Mouse (Mus musculus): Measurements from ENCODE around the gene Pimreg. TPM values are rescaled to one million over a fixed set of nuclear protein-coding genes. Genes with fewer than 3 reads are reported as not detected.

Pimreg gene
- polyA plus RNA-seq, 1 experiment from 2014 or later = 138 TPM

- Histone ChIP-seq H3K4me3 (ENCODE audit: low read length) (no peak overlapping the region), H3K36me3 (ENCODE audit: control insufficient read depth, insufficient read depth, low read length) (no peaks in the 10 kb centered on the region), H3K9ac (ENCODE audit: low read length) (no peak overlapping the region), H3K27me3 (ENCODE audit: control insufficient read depth, insufficient read depth, low read depth, low read length) (no peaks in the 10 kb centered on the region), H3K4me1 (replicated peaks; ENCODE audit: control insufficient read depth, insufficient read depth, low read length) (peaks cover 28% of the 10 kb centered on the region), H3K27ac (ENCODE audit: low read length) (no peak overlapping the region), H3K9me3 (ENCODE audit: control insufficient read depth, low read length) (no peaks in the 10 kb centered on the region), H3K4me2 (ENCODE audit: low read depth, low read length) (no peak overlapping the region)
- 21% methylated on average over 16 of the region's 16 CpGs for WGBS
- no peak for ATAC-seq (ENCODE audit: low read depth)
These were observed 2.0 kb upstream of the Pimreg start for GRCm38 (mm10) chr11:72039599-72040386.

GRCm38 (mm10) chr11:72041290-72041767 is 503 bp upstream of the Pimreg start:
- H3K27ac ChIP-seq (ENCODE audit: low read length) = peak overlapping the region; percentile 79
- no peak for ATAC-seq (ENCODE audit: low read depth)
- no peaks in the 10 kb centered on the region for H3K27me3 ChIP-seq (ENCODE audit: control insufficient read depth, insufficient read depth, low read depth, low read length)
- no peaks in the 10 kb centered on the region for H3K9me3 ChIP-seq (ENCODE audit: control insufficient read depth, low read length)
- H3K36me3 ChIP-seq (ENCODE audit: control insufficient read depth, insufficient read depth, low read length) = peaks cover 4% of the 10 kb centered on the region
- H3K9ac ChIP-seq (ENCODE audit: low read length) = peak overlapping the region; percentile 72
- peak overlapping the region; percentile 77 for H3K4me3 ChIP-seq (ENCODE audit: low read length)
- 14% methylated on average over 6 of the region's 6 CpGs for WGBS
- peaks cover 28% of the 10 kb centered on the region for H3K4me1 ChIP-seq (replicated peaks; ENCODE audit: control insufficient read depth, insufficient read depth, low read length)
- H3K4me2 ChIP-seq (ENCODE audit: low read depth, low read length) = peak overlapping the region; percentile 78

GRCm38 (mm10) chr11:72042631-72043030 is 799 bp downstream of the Pimreg start:
- Histone ChIP-seq H3K36me3 (ENCODE audit: control insufficient read depth, insufficient read depth, low read length) (peaks cover 11% of the 10 kb centered on the region), H3K27me3 (ENCODE audit: control insufficient read depth, insufficient read depth, low read depth, low read length) (no peaks in the 10 kb centered on the region), H3K4me1 (replicated peaks; ENCODE audit: control insufficient read depth, insufficient read depth, low read length) (peaks cover 28% of the 10 kb centered on the region), H3K4me2 (ENCODE audit: low read depth, low read length) (peak overlapping the region; percentile 78), H3K27ac (ENCODE audit: low read length) (no peak overlapping the region), H3K9ac (ENCODE audit: low read length) (peak overlapping the region; percentile 74), H3K9me3 (ENCODE audit: control insufficient read depth, low read length) (no peaks in the 10 kb centered on the region), H3K4me3 (ENCODE audit: low read length) (peak overlapping the region; percentile 77)
- under 1% methylated on average over 14 of the region's 14 CpGs for WGBS
- ATAC-seq (ENCODE audit: low read depth) = no peak; the same call in 1 of the 2 replicates

- H3K27ac ChIP-seq (ENCODE audit: low read length) = no peak overlapping the region
- WGBS = 60% methylated on average over 3 of the region's 3 CpGs
- no peak for ATAC-seq (ENCODE audit: low read depth)
These were observed 2.4 kb downstream of the Pimreg start for GRCm38 (mm10) chr11:72044231-72044630.

GRCm38 (mm10) chr11:72048730-72049129 is 6.9 kb downstream of the Pimreg start:
- no peak overlapping the region for H3K4me3 ChIP-seq (ENCODE audit: low read length)
- peaks cover 23% of the 10 kb centered on the region for H3K4me1 ChIP-seq (replicated peaks; ENCODE audit: control insufficient read depth, insufficient read depth, low read length)
- peaks cover 11% of the 10 kb centered on the region for H3K36me3 ChIP-seq (ENCODE audit: control insufficient read depth, insufficient read depth, low read length)
- no peak for ATAC-seq (ENCODE audit: low read depth)
- H3K27me3 ChIP-seq (ENCODE audit: control insufficient read depth, insufficient read depth, low read depth, low read length) = peaks cover 10% of the 10 kb centered on the region; the same call in 1 of the 2 replicates
- H3K4me2 ChIP-seq (ENCODE audit: low read depth, low read length) = no peak overlapping the region
- no peaks in the 10 kb centered on the region for H3K9me3 ChIP-seq (ENCODE audit: control insufficient read depth, low read length)
- H3K9ac ChIP-seq (ENCODE audit: low read length) = no peak overlapping the region
- no peak overlapping the region for H3K27ac ChIP-seq (ENCODE audit: low read length)
- WGBS = 55% methylated on average over 6 of the region's 6 CpGs

More at GRCm38 (mm10) chr11:72044231-72044630, 2.4 kb downstream of the Pimreg start:
- H3K36me3 ChIP-seq (ENCODE audit: control insufficient read depth, insufficient read depth, low read length) = peaks cover 11% of the 10 kb centered on the region
- no peaks in the 10 kb centered on the region for H3K9me3 ChIP-seq (ENCODE audit: control insufficient read depth, low read length)
- no peak overlapping the region for H3K9ac ChIP-seq (ENCODE audit: low read length)
- peaks cover 28% of the 10 kb centered on the region for H3K4me1 ChIP-seq (replicated peaks; ENCODE audit: control insufficient read depth, insufficient read depth, low read length)
- H3K27me3 ChIP-seq (ENCODE audit: control insufficient read depth, insufficient read depth, low read depth, low read length) = no peaks in the 10 kb centered on the region
- H3K4me2 ChIP-seq (ENCODE audit: low read depth, low read length) = peak overlapping the region; percentile 78
- H3K4me3 ChIP-seq (ENCODE audit: low read length) = peak overlapping the region; percentile 77

- peaks cover 11% of the 10 kb centered on the region for H3K36me3 ChIP-seq (ENCODE audit: control insufficient read depth, insufficient read depth, low read length)
- no peak overlapping the region for H3K27ac ChIP-seq (ENCODE audit: low read length)
- H3K4me1 ChIP-seq (replicated peaks; ENCODE audit: control insufficient read depth, insufficient read depth, low read length) = peaks cover 19% of the 10 kb centered on the region
- H3K9ac ChIP-seq (ENCODE audit: low read length) = no peak overlapping the region
- H3K27me3 ChIP-seq (ENCODE audit: control insufficient read depth, insufficient read depth, low read depth, low read length) = peaks cover 10% of the 10 kb centered on the region; the same call in 1 of the 2 replicates
- ATAC-seq (ENCODE audit: low read depth) = peak; percentile 10; the same call in 1 of the 2 replicates
- H3K4me2 ChIP-seq (ENCODE audit: low read depth, low read length) = no peak overlapping the region
- WGBS = 64% methylated on average over 8 of the region's 8 CpGs
- H3K4me3 ChIP-seq (ENCODE audit: low read length) = no peak overlapping the region
- H3K9me3 ChIP-seq (ENCODE audit: control insufficient read depth, low read length) = no peaks in the 10 kb centered on the region
These were observed 7.4 kb downstream of the Pimreg start for GRCm38 (mm10) chr11:72049171-72049759.

GRCm38 (mm10) chr11:72050168-72050894 is 8.5 kb downstream of the Pimreg start:
- no peaks in the 10 kb centered on the region for H3K9me3 ChIP-seq (ENCODE audit: control insufficient read depth, low read length)
- H3K9ac ChIP-seq (ENCODE audit: low read length) = peak overlapping the region; percentile 59
- 0 out of 2 replicates have a peak, but pooled peaks have one; percentile 1 for ATAC-seq (ENCODE audit: low read depth)
- peaks cover 11% of the 10 kb centered on the region for H3K36me3 ChIP-seq (ENCODE audit: control insufficient read depth, insufficient read depth, low read length)
- H3K4me3 ChIP-seq (ENCODE audit: low read length) = peak overlapping the region; percentile 48
- peaks cover 18% of the 10 kb centered on the region for H3K4me1 ChIP-seq (replicated peaks; ENCODE audit: control insufficient read depth, insufficient read depth, low read length)
- 14% methylated on average over 14 of the region's 14 CpGs for WGBS
- H3K27ac ChIP-seq (ENCODE audit: low read length) = no peak overlapping the region
- H3K4me2 ChIP-seq (ENCODE audit: low read depth, low read length) = peak overlapping the region; percentile 74
- H3K27me3 ChIP-seq (ENCODE audit: control insufficient read depth, insufficient read depth, low read depth, low read length) = peaks cover 10% of the 10 kb centered on the region; the same call in 1 of the 2 replicates

GRCm38 (mm10) chr11:72050895-72051858 is 9.3 kb downstream of the Pimreg start:
- Histone ChIP-seq H3K36me3 (ENCODE audit: control insufficient read depth, insufficient read depth, low read length) (peaks cover 8% of the 10 kb centered on the region), H3K27ac (ENCODE audit: low read length) (no peak overlapping the region), H3K4me3 (ENCODE audit: low read length) (peak overlapping the region; percentile 48), H3K9ac (ENCODE audit: low read length) (peak overlapping the region; percentile 59), H3K4me1 (replicated peaks; ENCODE audit: control insufficient read depth, insufficient read depth, low read length) (peaks cover 18% of the 10 kb centered on the region), H3K4me2 (ENCODE audit: low read depth, low read length) (peak overlapping the region; percentile 74), H3K9me3 (ENCODE audit: control insufficient read depth, low read length) (no peaks in the 10 kb centered on the region), H3K27me3 (ENCODE audit: control insufficient read depth, insufficient read depth, low read depth, low read length) (peaks cover 10% of the 10 kb centered on the region; the same call in 1 of the 2 replicates)
- ATAC-seq (ENCODE audit: low read depth) = peak; percentile 34; the same call in 1 of the 2 replicates
- WGBS = 1% methylated on average over 45 of the region's 45 CpGs
